Mouse (Mus musculus) kidney, embryonic 15.5 days (tissue): ENCODE data around the gene Rpl26. TPM values are rescaled to one million over a fixed set of nuclear protein-coding genes. Genes with fewer than 3 reads are reported as not detected.

Source experiments
- ATAC-seq: fragments of 200-750 bp; cut with Nextera tagmentation; replicated peaks from 2 replicates; pipeline ENCODE4 v1.8.0; 2017; ENCODE audit warnings: moderate TSS enrichment; ENCODE audit not compliant: low FRiP score
- H3K27ac ChIP-seq: fragments of 300-500 bp; sonication (generic); 2 replicates; pipeline ENCODE4 v1.5.1; 2015; ENCODE audit warnings: mild to moderate bottlenecking, inconsistent platforms
- H3K27me3 ChIP-seq: fragments of 300-500 bp; sonication (generic); 2 replicates; pipeline ENCODE4 v1.6.1; 2015; ENCODE audit warnings: inconsistent platforms
- H3K36me3 ChIP-seq: fragments of 300-500 bp; sonication (generic); 2 replicates; pipeline ENCODE4 v1.6.1; 2015; ENCODE audit warnings: inconsistent platforms
- H3K4me1 ChIP-seq: fragments of 300-500 bp; sonication (generic); 2 replicates; pipeline ENCODE4 v1.6.1; 2015; ENCODE audit warnings: inconsistent platforms
- H3K4me2 ChIP-seq: fragments of 300-500 bp; sonication (generic); 2 replicates; pipeline ENCODE4 v1.6.1; 2015; ENCODE audit warnings: moderate library complexity, mild to moderate bottlenecking, inconsistent platforms
- H3K4me3 ChIP-seq: fragments of 300-500 bp; sonication (generic); replicated peaks from 2 replicates; pipeline ENCODE4 v1.5.1; 2015; ENCODE audit warnings: mild to moderate bottlenecking, inconsistent platforms
- H3K9ac ChIP-seq: fragments of 300-500 bp; sonication (generic); 2 replicates; pipeline ENCODE4 v1.6.1; 2015; ENCODE audit warnings: mild to moderate bottlenecking, inconsistent platforms
- H3K9me3 ChIP-seq: fragments of 300-500 bp; sonication (generic); replicated peaks from 2 replicates; pipeline ENCODE4 v1.6.1; 2016; ENCODE audit warnings: inconsistent platforms
- WGBS: fragments of 180-500 bp; shearing (Covaris S2); methylation state at CpG from one replicate; pipeline ENCODE4 v1.1.7; 2015; ENCODE audit warnings: mixed read lengths; 5-methylcytosine and 5-hydroxymethylcytosine counted together
- polyA plus RNA-seq: library from polyadenylated mRNA; unstranded; fragments of >200 nt; fragmentation: Nextera tagmentation; extraction: Ambion mirVana; gene quantifications from 2 replicates; pipeline ENCODE4 v1.2.1, GENCODE M21; 2015

Gene Rpl26
- polyA plus RNA-seq, 1 experiment from 2014 or later: 1,042 TPM

DNA sequence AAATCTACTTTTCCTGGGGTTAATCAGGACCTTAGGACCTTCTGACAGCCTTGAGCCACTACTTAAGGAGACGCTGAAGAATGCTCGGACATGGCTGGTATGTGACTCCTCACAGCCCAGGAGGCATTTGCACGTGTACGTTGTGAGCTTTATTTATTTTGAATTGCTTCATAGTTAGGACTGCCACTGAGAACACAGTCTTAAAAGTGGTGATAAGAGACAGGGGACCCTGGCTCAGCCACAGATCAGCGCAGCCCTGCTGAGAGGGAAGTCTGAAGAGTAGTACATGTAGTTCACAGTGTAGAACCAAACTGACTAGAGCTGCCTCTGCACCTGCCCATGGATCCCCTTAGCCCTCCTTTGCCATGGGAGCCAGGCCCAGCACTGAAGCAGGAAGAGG, 9.6 kb upstream of the Rpl26 start:
- no peak for ATAC-seq
- Histone ChIP-seq H3K4me2 (no peak overlapping the region), H3K9me3 (no peaks in the 10 kb centered on the region), H3K27me3 (no peaks in the 10 kb centered on the region), H3K4me3 (no peak overlapping the region), H3K36me3 (no peaks in the 10 kb centered on the region), H3K27ac (no peak overlapping the region), H3K9ac (no peak overlapping the region), H3K4me1 (0 out of 2 replicates have a peak, but pooled peaks cover 9% of the 10 kb centered on the region)
- 84% methylated on average over 5 of the region's 5 CpGs for WGBS

DNA sequence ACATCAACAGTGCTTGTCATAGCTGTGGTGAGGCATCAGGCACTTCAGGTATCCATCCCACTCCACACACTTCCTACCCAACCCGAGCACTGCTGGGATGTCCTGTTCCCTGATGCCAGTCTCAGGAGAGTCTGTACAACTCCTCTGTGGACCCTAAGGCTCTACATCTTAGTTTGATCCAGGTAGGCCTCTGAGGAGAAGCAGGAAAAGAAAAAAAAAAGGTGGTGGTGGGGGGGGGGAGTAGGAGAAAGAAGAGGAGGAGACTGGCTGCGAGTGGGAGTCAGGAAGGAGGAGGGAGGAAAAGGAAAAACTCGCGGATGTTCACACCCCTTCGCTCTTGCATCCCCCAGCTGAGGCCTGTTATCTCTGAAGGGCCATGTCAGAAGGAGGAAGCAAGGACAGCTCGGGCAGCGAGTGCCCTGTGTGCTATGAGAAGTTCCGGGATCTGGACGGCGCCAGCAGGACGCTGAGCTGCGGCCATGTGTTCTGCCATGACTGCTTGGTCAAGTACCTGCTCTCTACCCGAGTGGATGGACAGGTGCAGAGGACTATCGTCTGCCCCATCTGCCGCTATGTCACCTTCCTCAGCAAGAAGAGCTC, 9.1 kb upstream of the Rpl26 start:
- 62% methylated on average over 15 of the region's 15 CpGs for WGBS
- Histone ChIP-seq H3K36me3 (no peaks in the 10 kb centered on the region), H3K4me3 (no peak overlapping the region), H3K9ac (no peak overlapping the region), H3K27ac (0 out of 2 replicates have a peak overlapping the region, but pooled peaks have one; percentile 27), H3K4me2 (no peak overlapping the region), H3K27me3 (no peaks in the 10 kb centered on the region), H3K4me1 (0 out of 2 replicates have a peak, but pooled peaks cover 9% of the 10 kb centered on the region), H3K9me3 (no peaks in the 10 kb centered on the region)
- ATAC-seq: no peak

DNA sequence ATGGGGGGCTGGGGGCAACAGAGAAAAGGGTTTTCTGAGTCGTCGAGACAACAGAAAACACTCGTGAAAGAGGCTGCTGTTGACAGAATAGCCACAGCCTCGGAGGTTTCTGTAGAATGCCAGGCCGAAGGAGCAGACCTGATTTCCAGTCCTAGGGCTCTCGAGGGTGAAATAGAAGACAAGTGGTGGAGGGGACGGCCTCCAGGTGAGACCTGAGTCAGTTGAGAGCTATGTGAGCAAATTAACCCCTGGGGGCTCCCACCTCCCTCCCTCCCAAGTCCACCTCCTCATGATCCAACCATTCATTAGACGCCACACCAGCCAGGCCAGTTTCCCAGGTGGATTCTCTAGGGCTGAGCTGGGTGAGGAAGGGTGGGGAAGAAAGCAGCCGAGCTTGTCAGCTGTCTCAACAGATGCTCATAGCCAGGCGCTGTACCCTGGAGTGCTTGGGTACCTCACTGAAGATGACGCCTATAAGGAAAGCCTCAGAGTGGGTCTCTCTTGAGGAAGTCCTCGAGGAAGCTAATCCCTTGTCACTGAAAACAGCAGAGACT, 7.4 kb upstream of the Rpl26 start:
- no peak overlapping the region for H3K4me3 ChIP-seq
- 0 out of 2 replicates have a peak, but pooled peaks cover 9% of the 10 kb centered on the region for H3K4me1 ChIP-seq
- no peak for ATAC-seq
- H3K27ac ChIP-seq: no peak overlapping the region
- no peak overlapping the region for H3K9ac ChIP-seq
- no peaks in the 10 kb centered on the region for H3K9me3 ChIP-seq
- WGBS: 69% methylated on average over 12 of the region's 12 CpGs
- H3K4me2 ChIP-seq: no peak overlapping the region
- H3K36me3 ChIP-seq: no peaks in the 10 kb centered on the region
- H3K27me3 ChIP-seq: no peaks in the 10 kb centered on the region

DNA sequence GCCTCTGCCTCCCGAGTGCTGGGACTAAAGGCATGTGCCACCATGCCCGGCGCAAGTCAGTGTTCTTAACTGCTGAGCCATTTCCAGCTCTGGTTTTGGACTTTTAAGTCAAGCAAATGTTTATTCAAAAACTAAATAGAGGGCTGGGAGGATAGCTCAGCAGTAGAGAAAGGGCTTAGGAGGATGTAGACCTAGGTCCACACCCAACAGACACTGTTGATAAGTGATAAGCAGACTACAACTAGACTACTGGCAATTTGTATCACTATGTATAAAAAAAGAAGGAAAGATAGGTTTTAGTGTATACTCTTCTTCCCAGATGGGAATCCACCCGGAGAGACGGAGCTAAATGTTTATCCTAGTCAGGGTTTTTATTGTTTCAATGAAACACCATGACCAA, 5.1 kb upstream of the Rpl26 start:
- Histone ChIP-seq H3K9ac (no peak overlapping the region), H3K4me2 (no peak overlapping the region), H3K9me3 (no peaks in the 10 kb centered on the region), H3K27me3 (no peaks in the 10 kb centered on the region), H3K27ac (no peak overlapping the region), H3K4me3 (no peak overlapping the region), H3K4me1 (peaks cover 15% of the 10 kb centered on the region; the same call in 1 of the 2 replicates), H3K36me3 (no peaks in the 10 kb centered on the region)
- ATAC-seq: no peak
- WGBS: 92% methylated on average over 5 of the region's 5 CpGs

DNA sequence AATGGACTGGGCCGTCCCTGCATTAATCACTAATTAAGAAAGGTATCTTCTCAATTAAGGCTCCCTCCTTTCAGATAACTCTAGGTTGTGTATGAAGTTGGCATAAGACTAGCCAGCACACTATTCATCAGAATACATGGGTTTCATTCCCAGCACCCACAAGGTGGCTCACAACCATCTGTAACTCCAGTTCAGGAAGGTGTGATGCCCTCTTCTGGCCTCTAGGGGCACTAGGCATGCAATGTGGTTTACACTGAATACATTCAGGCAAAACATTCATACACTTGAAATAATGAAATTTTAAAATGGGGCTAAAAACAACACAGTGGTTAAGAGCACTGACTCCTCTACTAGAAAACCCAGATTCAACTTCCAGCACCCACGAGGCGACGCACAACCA, 4.3 kb upstream of the Rpl26 start:
- peaks cover 15% of the 10 kb centered on the region; the same call in 1 of the 2 replicates for H3K4me1 ChIP-seq
- H3K27ac ChIP-seq: no peak overlapping the region

DNA sequence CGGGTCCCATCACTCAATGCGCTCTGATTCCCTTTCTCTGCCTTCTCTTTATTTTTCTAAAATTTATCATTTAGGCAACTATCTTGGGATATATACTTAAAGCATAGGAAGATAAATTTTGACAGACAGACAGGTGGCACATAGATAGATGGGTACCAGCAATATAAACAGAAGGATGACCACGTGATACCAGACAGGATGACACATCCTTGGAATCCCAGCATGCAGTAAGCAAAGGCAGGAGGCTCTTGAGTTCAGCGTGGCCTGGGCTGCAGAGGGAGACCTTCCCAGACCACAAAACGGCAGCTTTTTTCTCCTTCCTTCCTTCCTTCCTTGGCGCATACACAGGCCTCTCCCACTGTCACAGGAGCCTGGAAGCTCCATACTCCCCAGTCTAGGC, 3.5 kb upstream of the Rpl26 start:
- Histone ChIP-seq H3K9me3 (no peaks in the 10 kb centered on the region), H3K4me3 (no peak overlapping the region), H3K4me1 (peaks cover 16% of the 10 kb centered on the region), H3K27ac (no peak overlapping the region), H3K27me3 (no peaks in the 10 kb centered on the region), H3K9ac (no peak overlapping the region), H3K36me3 (peaks cover 5% of the 10 kb centered on the region), H3K4me2 (no peak overlapping the region)
- no peak for ATAC-seq
- 68% methylated on average over 6 of the region's 6 CpGs for WGBS

More for the DNA sequence above, 4.3 kb upstream of the Rpl26 start:
- Histone ChIP-seq H3K4me2 (no peak overlapping the region), H3K9ac (no peak overlapping the region), H3K27me3 (no peaks in the 10 kb centered on the region), H3K4me3 (no peak overlapping the region), H3K36me3 (no peaks in the 10 kb centered on the region), H3K9me3 (no peaks in the 10 kb centered on the region)
- ATAC-seq: no peak
- 53% methylated on average over 4 of the region's 4 CpGs for WGBS

DNA sequence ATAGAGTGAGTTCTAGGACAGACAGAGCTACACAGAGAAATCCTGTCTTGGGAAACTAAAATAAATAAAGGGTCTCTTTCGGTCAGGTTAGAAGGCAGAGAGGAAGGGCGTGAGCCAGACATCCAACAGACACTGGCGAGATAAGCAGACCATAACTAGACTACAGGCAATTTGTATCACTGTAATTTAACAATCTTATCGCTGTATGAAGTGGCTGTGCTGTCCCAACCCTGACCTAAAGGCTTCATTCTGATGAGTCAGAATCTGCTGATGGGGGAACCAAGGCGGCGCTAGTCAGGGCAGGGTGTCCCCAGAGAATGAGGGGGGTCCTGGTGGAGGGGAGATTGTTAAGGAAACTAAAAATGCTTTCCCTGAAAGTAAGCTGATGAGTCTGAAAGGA, 2.6 kb upstream of the Rpl26 start:
- no peak overlapping the region for H3K4me2 ChIP-seq
- H3K27ac ChIP-seq: no peak overlapping the region
- H3K9me3 ChIP-seq: no peaks in the 10 kb centered on the region
- no peak overlapping the region for H3K9ac ChIP-seq
- no peak for ATAC-seq
- no peaks in the 10 kb centered on the region for H3K27me3 ChIP-seq
- H3K36me3 ChIP-seq: peaks cover 14% of the 10 kb centered on the region
- H3K4me3 ChIP-seq: no peak overlapping the region
- peaks cover 13% of the 10 kb centered on the region for H3K4me1 ChIP-seq
- WGBS: 89% methylated on average over 6 of the region's 6 CpGs

DNA sequence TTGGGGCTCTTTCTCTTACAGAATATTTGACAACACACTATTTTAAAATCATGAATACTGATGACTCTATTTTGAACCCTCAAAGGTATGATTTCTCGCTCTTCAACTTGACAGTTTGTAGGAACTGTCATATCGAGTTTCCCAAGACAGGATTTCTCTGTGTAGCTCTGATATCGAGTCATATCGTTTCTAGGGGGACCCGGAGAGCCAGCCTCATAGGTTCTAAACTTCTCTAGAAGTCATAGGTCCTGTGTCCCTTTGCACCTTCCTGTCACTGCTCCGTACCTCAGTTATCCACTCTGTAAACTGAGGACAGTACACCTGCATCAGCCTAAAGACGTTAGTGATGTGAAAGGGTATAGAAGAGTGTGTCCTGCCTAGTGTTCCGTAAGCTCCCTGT, 1.6 kb upstream of the Rpl26 start:
- Histone ChIP-seq H3K4me3 (no peak overlapping the region), H3K27me3 (no peaks in the 10 kb centered on the region)

DNA sequence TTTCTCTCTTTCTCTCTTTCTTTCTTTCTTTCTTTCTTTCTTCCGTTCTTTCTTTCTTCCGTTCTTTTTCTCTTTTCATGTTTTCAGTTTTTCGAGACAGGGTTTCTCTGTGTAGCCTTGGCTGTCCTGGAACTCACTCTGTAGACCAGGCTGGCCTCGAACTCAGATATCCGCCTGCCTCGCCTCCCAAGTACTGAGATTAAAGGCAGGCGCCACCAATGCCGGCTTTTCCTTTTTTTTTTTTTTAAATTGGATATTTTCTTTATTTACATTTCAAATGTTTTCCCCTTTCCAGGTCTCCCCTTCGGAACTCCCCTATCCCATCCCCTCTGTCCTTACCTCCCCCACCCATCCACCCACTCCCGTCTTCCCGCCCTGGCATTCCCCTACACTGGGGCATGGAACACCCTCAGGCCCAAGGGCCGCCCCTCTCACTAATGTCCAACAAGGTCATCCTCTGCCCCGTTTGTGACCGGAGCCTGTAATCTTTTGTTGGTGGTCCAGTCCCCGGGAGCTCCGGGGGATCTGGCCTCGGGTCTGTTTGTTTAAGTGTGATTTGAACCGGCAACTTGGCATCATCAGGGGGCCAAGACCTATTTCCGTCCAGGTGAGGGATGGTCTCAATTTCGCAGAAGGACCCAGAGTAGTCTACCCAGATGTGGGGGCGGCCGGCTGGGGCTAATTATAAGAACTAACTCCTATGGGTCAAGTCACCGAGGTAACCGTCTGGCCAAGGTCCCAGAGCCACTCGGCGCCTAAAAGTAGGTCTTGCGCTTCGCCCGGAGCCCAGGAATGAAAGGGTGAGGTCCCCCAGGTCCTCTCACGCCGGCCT, 648 bp upstream of the Rpl26 start:
- H3K9me3 ChIP-seq: no peaks in the 10 kb centered on the region
- WGBS: 26% methylated on average over 31 of the region's 31 CpGs
- H3K27ac ChIP-seq: peak overlapping the region; percentile 19; the same call in 1 of the 2 replicates
- H3K4me1 ChIP-seq: peaks cover 22% of the 10 kb centered on the region
- peak overlapping the region; percentile 96 for H3K4me3 ChIP-seq
- peak overlapping the region; percentile 41 for H3K9ac ChIP-seq
- H3K27me3 ChIP-seq: no peaks in the 10 kb centered on the region
- H3K4me2 ChIP-seq: peak overlapping the region; percentile 74
- peaks cover 34% of the 10 kb centered on the region for H3K36me3 ChIP-seq
- peak; percentile 33 for ATAC-seq

More for the DNA sequence above, 1.6 kb upstream of the Rpl26 start:
- H3K27ac ChIP-seq: no peak overlapping the region
- no peak for ATAC-seq
- H3K9me3 ChIP-seq: no peaks in the 10 kb centered on the region
- no peak overlapping the region for H3K4me2 ChIP-seq
- H3K36me3 ChIP-seq: peaks cover 24% of the 10 kb centered on the region
- no peak overlapping the region for H3K9ac ChIP-seq
- H3K4me1 ChIP-seq: peaks cover 16% of the 10 kb centered on the region
- WGBS: 88% methylated on average over 8 of the region's 8 CpGs

DNA sequence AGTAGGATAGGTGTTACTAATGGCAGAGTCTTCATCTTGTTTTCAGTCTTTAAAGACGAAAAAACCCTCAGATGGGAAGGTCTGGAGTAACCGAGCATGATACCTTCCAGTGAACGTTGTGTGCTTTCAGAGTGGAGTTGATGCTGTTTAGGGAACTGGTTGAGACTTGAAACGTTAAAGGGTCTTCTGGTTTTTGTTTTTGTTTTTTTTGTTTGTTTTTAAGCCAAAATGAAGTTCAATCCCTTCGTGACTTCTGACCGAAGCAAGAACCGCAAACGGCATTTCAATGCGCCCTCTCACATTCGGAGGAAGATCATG, 623 bp downstream of the Rpl26 start:
- Histone ChIP-seq H3K4me1 (peaks cover 26% of the 10 kb centered on the region), H3K27me3 (no peaks in the 10 kb centered on the region), H3K9ac (peak overlapping the region; percentile 99), H3K4me3 (peak overlapping the region; percentile 96), H3K9me3 (no peaks in the 10 kb centered on the region), H3K4me2 (peak overlapping the region; percentile 71), H3K36me3 (peaks cover 46% of the 10 kb centered on the region), H3K27ac (peak overlapping the region; percentile 94)
- no peak for ATAC-seq
- WGBS: under 1% methylated on average over 10 of the region's 10 CpGs

DNA sequence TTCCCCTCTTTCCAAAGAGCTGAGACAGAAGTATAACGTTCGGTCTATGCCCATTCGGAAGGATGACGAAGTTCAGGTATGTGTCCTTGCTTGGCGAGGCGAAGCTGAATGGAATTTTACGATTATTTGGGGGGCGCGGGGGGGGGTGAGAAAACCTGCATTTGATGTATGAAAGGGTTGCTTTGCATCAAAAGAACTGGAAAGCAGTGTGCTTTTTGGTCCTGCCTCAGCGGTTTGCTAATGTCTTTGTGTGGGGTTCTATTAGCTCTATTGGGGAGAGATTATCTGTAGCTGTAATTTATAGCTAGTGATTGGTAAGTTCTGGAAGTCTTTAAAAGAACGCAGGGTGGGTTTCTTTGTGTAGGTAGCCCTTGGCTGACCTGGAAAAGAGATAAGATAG, 984 bp downstream of the Rpl26 start:
- 5% methylated on average over 11 of the region's 11 CpGs for WGBS
- H3K27me3 ChIP-seq: no peaks in the 10 kb centered on the region
- H3K27ac ChIP-seq: peak overlapping the region; percentile 37; the same call in 1 of the 2 replicates
- peak overlapping the region; percentile 71 for H3K4me2 ChIP-seq
- no peak for ATAC-seq
- no peaks in the 10 kb centered on the region for H3K9me3 ChIP-seq
- peak overlapping the region; percentile 99 for H3K9ac ChIP-seq
- peaks cover 26% of the 10 kb centered on the region for H3K4me1 ChIP-seq
- peaks cover 50% of the 10 kb centered on the region for H3K36me3 ChIP-seq
- peak overlapping the region; percentile 96 for H3K4me3 ChIP-seq

DNA sequence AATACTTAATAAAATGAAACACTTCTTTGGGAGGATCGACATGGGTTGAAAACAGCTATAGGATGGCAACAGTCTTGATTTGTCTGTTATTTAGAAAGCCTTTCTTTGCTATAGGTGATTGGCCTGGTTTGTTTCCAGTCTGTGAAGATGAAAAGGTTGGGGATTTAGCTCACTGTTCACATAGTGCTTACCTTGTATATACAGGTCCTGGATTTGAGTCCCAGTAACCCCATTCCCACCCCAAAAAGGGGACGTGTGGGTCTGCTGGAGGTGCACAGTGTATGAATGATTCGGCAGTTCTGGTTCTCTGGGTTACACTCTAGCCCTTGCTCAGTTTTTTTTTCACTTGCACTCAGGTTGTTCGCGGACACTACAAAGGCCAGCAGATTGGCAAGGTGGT, 1.4 kb downstream of the Rpl26 start:
- Histone ChIP-seq H3K27me3 (no peaks in the 10 kb centered on the region), H3K9ac (peak overlapping the region; percentile 99), H3K9me3 (no peaks in the 10 kb centered on the region), H3K27ac (peak overlapping the region; percentile 37; the same call in 1 of the 2 replicates), H3K4me3 (peak overlapping the region; percentile 96), H3K4me2 (peak overlapping the region; percentile 71), H3K4me1 (peaks cover 26% of the 10 kb centered on the region), H3K36me3 (peaks cover 52% of the 10 kb centered on the region)
- 80% methylated on average over 5 of the region's 5 CpGs for WGBS
- no peak for ATAC-seq
